Mouse (Mus musculus) ovary, postnatal 36 days (tissue): ENCODE data around the gene Ogfod3.

ENCODE experiments used
- DNase-seq: peaks from one replicate; pipeline ENCODE4 v3.0.0; 2022; ENCODE audit warnings: low spot score, mixed read lengths

Gene Ogfod3

GRCm38 (mm10) chr11:121204161-121205006 is at the start of gene Ogfod3, which contains the start of gene Hexdc:
Gene Ogfod3, minus strand, starts transcription at chr11:121204711.
Gene Hexdc, plus strand, starts transcription at chr11:121204433.
- peak; percentile 96 for DNase-seq

DNA sequence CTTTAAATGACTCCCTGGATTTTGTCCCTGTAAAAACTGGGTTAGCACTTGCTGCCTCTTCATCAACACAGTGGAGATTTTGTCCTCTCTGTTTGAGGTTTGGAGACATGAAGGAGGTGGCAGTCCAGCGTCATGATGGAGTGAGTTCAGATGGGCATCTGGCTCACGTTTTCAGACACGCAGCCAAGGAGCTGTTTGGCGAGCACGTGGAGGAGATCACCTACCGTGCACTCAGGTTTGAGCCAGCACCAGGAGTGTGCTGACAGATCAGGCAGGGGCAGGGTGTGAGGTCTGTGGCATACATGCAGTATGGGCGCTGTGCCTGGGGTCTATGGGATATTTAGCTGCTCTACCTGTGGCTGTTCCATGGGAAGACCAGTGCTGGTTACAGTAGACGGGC is 45.7 kb upstream of the Ogfod3 start:
- DNase-seq, result no peak

DNA sequence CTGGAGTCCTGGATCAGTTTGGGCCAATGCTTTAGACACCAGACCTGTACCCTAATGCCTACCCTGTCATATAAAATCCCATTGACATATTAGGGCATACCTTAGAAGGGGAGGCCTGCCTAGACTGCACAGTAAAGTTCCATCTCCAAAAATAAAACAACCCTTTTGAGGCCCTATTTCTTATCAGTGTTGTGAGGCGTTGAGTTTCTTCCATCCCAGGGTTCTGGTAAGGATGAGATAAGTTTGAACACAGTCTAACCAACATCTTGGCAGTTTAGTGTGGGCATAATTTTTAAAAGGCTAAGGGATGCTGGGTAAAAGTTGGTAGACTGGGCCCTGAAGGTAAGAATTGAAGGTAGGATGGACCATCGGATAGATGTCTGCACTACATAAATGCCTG is 35.2 kb upstream of the Ogfod3 start:
- DNase-seq, result no peak

DNA sequence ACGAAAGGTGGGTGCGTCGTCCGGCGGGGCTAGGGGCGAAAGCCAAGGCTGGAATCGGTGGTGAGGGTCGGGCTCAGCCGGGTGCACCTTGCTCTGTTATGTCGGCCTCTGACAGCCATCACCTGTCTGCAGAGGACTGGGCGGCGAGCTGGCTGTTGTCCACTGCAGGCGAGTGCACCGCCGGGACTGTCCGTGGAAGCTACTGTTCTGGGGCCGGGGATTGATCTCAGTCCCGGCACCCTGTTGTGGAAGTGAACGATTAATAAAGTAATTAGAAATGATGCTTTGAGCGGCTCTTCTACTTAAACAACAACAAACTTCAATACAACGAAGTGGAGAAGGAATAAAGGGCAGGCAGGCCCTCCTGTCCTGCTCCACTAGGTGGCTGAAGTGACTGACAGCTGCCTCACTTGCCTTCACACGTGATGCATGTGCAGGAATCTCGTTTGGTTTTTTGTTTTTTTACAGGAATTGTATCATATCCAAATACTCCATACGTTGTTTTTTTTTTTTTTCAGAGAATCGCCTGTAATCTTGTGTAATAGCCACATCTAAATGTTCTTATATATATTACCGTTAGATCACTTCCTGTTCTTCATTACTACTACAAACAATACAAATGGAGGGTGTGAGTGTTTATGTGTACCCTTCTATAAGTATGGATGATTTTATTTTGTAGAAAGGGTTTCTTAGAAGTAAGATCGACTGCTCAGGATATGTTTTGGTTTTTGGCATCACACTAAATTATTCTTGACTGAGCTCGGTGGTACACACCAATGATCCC is 33.0 kb upstream of the Ogfod3 start:
- DNase-seq, result no peak

DNA sequence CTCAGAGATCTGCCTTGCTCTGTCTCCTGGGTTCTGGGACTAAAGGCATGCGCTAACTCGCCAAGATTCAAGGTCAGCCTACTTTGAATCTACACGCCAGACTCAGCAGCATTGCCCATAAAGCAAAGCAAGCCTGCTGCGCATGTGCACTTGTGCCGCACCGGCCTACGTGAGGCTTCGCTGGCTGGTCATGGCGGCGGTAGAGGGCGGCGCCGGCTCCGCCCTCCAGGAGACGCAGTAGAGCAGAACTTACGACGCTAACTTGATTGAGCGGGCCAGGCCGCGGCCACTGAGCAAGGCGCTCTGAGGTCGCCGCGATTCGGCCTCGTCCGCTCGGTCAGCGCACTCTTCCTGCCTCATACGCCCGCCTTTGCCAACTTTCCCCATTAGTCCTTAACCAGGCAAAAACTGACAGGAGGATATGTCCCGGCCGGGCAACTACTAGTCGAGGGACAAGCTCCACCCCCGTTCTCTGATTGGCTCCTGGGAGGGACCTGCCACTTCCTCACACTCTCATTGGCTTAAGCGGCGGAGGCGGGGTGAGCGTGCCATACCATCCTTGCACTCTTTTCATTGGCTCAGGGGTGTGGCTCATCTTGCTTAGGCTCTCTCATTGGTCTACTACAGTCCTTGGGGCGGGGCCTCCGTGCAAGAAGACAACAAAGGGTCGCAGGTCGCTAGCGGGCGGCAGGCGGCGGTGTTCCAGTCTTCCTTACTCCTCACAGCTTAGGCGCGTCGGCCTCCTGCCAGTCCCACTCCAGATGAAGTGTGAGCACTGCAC is 32.2 kb upstream of the Ogfod3 start, which contains the start of gene Narf:
TSS of gene Narf (plus strand) at position 690 of the 781 bp plus-strand sequence.
- DNase-seq, result peak; percentile 96

GRCm38 (mm10) chr11:121235475-121236238 is 31.1 kb upstream of the Ogfod3 start:
- DNase-seq, result peak; percentile 20

DNA sequence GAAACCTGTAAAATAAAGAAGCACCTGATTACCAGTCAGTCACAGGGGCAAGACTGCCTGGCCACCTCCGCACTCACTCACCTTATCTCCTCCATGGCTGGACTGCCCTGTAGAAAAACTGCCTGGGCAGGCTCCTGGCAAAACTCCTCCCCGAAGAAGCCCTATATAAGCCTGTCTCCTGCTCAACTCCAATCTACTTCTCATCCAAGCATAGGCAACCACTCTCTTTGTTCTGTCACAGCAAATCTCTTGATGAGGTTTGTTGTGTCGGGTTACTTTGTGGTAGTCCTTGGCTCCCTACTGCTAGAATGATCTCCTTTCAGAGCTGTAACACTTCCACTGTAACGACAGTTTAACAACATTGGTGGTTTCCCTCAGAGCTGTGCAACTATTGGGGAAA is 28.2 kb upstream of the Ogfod3 start:
- no peak for DNase-seq

GRCm38 (mm10) chr11:121231628-121232291 is 27.2 kb upstream of the Ogfod3 start:
- no peak for DNase-seq

GRCm38 (mm10) chr11:121231191-121231590 is 26.7 kb upstream of the Ogfod3 start:
- DNase-seq, result no peak

GRCm38 (mm10) chr11:121229018-121229439 is 24.5 kb upstream of the Ogfod3 start, which contains the start of gene Cybc1:
Gene Cybc1, minus strand, starts transcription at chr11:121229322.
- DNase-seq, result peak; percentile 64

GRCm38 (mm10) chr11:121228129-121229017 is 23.9 kb upstream of the Ogfod3 start:
- DNase-seq, result no peak

DNA sequence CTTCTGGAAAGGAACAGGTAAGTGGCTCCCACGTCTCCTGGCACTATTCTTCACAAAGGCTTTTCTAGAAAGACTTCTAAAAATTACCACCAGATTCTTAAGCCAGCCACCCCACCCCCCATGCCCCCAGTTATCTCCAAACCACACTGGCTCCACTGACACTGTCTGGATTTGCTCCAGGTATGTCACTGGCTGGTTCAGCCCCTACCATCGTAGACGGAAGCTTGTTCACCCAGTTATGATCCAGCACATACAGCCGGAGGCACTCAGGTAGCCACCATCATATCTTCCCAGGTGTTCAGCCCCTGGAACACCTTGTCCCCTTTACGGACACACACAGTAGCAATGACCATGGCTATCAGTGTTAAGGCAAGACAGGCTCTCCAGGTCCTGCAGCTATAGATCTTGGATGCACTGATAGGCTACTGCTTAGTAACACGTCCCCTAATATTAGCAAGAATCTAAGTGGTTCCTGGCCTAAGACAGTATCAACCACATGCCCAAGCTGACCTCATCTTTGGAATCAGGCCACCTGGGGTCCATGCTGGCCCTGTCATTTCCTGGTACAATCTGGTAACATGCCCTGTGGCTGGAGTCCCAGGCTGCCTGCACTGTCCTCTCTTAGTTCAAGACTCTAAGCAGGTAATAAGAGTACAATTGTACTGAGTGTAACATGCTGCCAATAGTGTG is 17.0 kb upstream of the Ogfod3 start:
- no peak for DNase-seq

GRCm38 (mm10) chr11:121220771-121221170 is 16.3 kb upstream of the Ogfod3 start:
- no peak for DNase-seq

DNA sequence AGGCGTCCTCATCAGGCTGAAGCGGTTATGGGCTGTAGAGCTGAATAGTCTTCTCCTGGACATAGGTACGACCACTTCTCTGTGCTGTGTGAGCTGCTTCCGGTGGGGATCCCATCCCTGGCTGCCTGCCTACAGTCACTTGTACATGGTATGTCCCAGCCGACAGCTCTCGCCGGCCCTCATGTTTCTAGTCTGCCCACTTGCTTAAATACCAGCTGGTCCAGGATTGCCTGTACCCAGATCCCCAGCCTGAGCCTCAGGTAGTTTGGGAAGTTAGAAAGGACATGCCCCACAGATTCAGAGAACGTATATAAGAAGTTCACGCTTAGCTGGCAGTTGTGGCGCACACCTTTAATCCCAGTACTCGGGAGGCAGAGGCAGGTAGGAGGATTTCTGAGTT is 15.3 kb upstream of the Ogfod3 start:
- no peak for DNase-seq

GRCm38 (mm10) chr11:121216831-121217230 is 12.3 kb upstream of the Ogfod3 start:
- no peak for DNase-seq

GRCm38 (mm10) chr11:121203859-121204160 is 701 bp downstream of the Ogfod3 start:
- no peak for DNase-seq

GRCm38 (mm10) chr11:121201436-121202198 is 2.9 kb downstream of the Ogfod3 start:
- DNase-seq, result no peak

GRCm38 (mm10) chr11:121200781-121201180 is 3.7 kb downstream of the Ogfod3 start:
- no peak for DNase-seq
